Mouse (Mus musculus) B cell, adult (primary cell): ENCODE data around the gene Stab2. TPM values are rescaled to one million over a fixed set of nuclear protein-coding genes. Genes with fewer than 3 reads are reported as not detected.

Experiments used
- total RNA-seq: library from RNA; stranded (reverse); gene quantifications from 4 replicates; pipeline ENCODE4 v1.2.4, GENCODE M21; 2023; ENCODE audit not compliant: inconsistent age

Stab2 gene
- 1.1 to 2.5 TPM (median 1.5 TPM) in 4 replicates for total RNA-seq

GRCm38 (mm10) chr10:87007385-87008214 lies at the start of gene Stab2:
Stab2 (minus strand) TSS chr10:87008025.

Other genes with a start within 250 kb of the Stab2 start
- 4.6 to 7.4 TPM (median 5.6 TPM) in 4 replicates for gene Gm49358, start 244.1 kb downstream of the Stab2 start, total RNA-seq
- 12.3 to 16.5 TPM (median 15.7 TPM) in 4 replicates for gene Nt5dc3, start 229.0 kb downstream of the Stab2 start, total RNA-seq
- gene 1700113H08Rik, start 50.0 kb upstream of the Stab2 start, total RNA-seq, result not detected in 4 replicates